Comparison of ENCODE assay signal across 41 mouse cellular contexts in genomic region chr2:84655864-84656263, GRCm38 (mm10). TPM values are rescaled to one million over a fixed set of nuclear protein-coding genes. Genes with fewer than 3 reads are reported as not detected.
A peak's percentile ranks its signal among the peaks of the same experiment; 100 is the strongest.
DNase-seq lines count a peak whose midpoint lies in the region; ATAC-seq and TF ChIP-seq lines count a peak whose summit lies in the region.
"Had no signal": no experiment of that assay in that cellular context is flagged by ENCODE, and none has a peak within 500 bp of the region (broad histone marks: within the 10 kb centered on the region; RNA-seq: fewer than 3 reads in every experiment).

No protein-coding gene starts in this region.

- H3K4me2 ChIP-seq in hindbrain, postnatal 0 days (ENCODE audit: low read depth, low read length): no peak overlapping the region
- H3K4me2 ChIP-seq: forebrain, embryonic 15.5 days; heart, embryonic 15.5 days; hindbrain, embryonic 13.5 days; liver, embryonic 12.5 days; neural tube, embryonic 15.5 days had no signal

- no peak overlapping the region for H3K27ac ChIP-seq in hindbrain, postnatal 0 days
- H3K27ac ChIP-seq: forebrain, embryonic 15.5 days; heart, embryonic 10.5 days; heart, embryonic 15.5 days; hindbrain, embryonic 13.5 days; left cerebral cortex, adult 2 months; liver, embryonic 12.5 days; neural tube, embryonic 15.5 days had no signal

- no peak overlapping the region for H3K9ac ChIP-seq in hindbrain, postnatal 0 days (replicated peaks; ENCODE audit: low read length)
- H3K9ac ChIP-seq: forebrain, embryonic 15.5 days; heart, embryonic 15.5 days; hindbrain, embryonic 13.5 days; liver, embryonic 12.5 days; liver, postnatal 0 days; neural tube, embryonic 15.5 days had no signal

- ATAC-seq in common myeloid progenitor, adult 5-6 weeks (replicated peaks; ENCODE audit: low read depth, poor library complexity, severe bottlenecking): peak; percentile 76
- peak; percentile 84 for ATAC-seq in megakaryocyte progenitor cell, adult 5-6 weeks (replicated peaks; ENCODE audit: poor library complexity)
- ATAC-seq in hindbrain, postnatal 0 days: no peak
- ATAC-seq: activated CD4-positive, CD25-positive, alpha-beta regulatory T cell, adult 4 months; CD4-positive, CD25-positive, alpha-beta regulatory T cell, adult 4 months; forebrain, embryonic 15.5 days; liver, embryonic 12.5 days; liver, postnatal 0 days had no signal

- peak; percentile 74 for DNase-seq in heart, adult 11 months
- DNase-seq in heart, postnatal 14 days: no peak
- DNase-seq in hindbrain, postnatal 0 days (ENCODE audit: low spot score): no peak
- DNase-seq in urinary bladder, postnatal 4 days (ENCODE audit: low spot score in 2 of 2): no peak
- DNase-seq in urinary bladder, postnatal 10 days (ENCODE audit: low spot score): no peak
- DNase-seq: adrenal gland, adult 2 months; adrenal gland, postnatal 36 days; cerebellum, adult 2 months; cerebellum, postnatal 14 days; gastrocnemius, postnatal 10 days; heart, postnatal 36 days; kidney, adult 11 months; kidney, postnatal 14 days; liver, postnatal 0 days; lung, postnatal 36 days; midbrain, embryonic 14.5 days; right cerebral cortex, adult 18-20 months; spleen, adult 18-20 months; thymus, postnatal 4 days had no signal

- TF ChIP-seq CTCF in hindbrain, postnatal 0 days (IDR thresholded peaks at IDR 0.05; ENCODE audit: low read depth): no peak

- WGBS in hindbrain, postnatal 0 days: 85% methylated on average over 1 of the region's 1 CpGs

- H3K36me3 ChIP-seq in hindbrain, postnatal 0 days (ENCODE audit: insufficient read depth, low read length): no peaks in the 10 kb centered on the region
- H3K36me3 ChIP-seq: forebrain, embryonic 15.5 days; heart, embryonic 10.5 days; heart, embryonic 15.5 days; hindbrain, embryonic 13.5 days; liver, embryonic 12.5 days; neural tube, embryonic 15.5 days had no signal

- no peaks in the 10 kb centered on the region for H3K4me1 ChIP-seq in hindbrain, postnatal 0 days (ENCODE audit: insufficient read depth, low read length)
- H3K4me1 ChIP-seq: heart, embryonic 15.5 days; hindbrain, embryonic 13.5 days; neural tube, embryonic 15.5 days had no signal

- H3K9me3 ChIP-seq in hindbrain, postnatal 0 days (ENCODE audit: low read length): no peaks in the 10 kb centered on the region
- H3K9me3 ChIP-seq: forebrain, embryonic 15.5 days; heart, embryonic 10.5 days; heart, embryonic 15.5 days; hindbrain, embryonic 13.5 days; liver, embryonic 12.5 days; neural tube, embryonic 15.5 days had no signal

- no peaks in the 10 kb centered on the region for H3K27me3 ChIP-seq in hindbrain, postnatal 0 days (ENCODE audit: insufficient read depth, low read length)
- H3K27me3 ChIP-seq: forebrain, embryonic 15.5 days; heart, embryonic 15.5 days; hindbrain, embryonic 13.5 days; liver, embryonic 12.5 days; neural tube, embryonic 15.5 days had no signal

- intact Hi-C loops in heart, postnatal 14 days (cut with DNase I): no loop called here

- no peak overlapping the region for H3K4me3 ChIP-seq in hindbrain, postnatal 0 days (ENCODE audit: low read length)
- H3K4me3 ChIP-seq: forebrain, embryonic 15.5 days; heart, embryonic 10.5 days; heart, embryonic 15.5 days; hindbrain, embryonic 13.5 days; left cerebral cortex, adult 2 months; liver, embryonic 12.5 days; neural tube, embryonic 15.5 days had no signal

RNA-seq across cellular contexts. Expression of gene Btbd18, which starts 3.0 kb away (rescaled TPM):
- total RNA-seq in heart, postnatal 14 days (2021): not detected
- total RNA-seq in common myeloid progenitor, adult 5-6 weeks (2017): 0.05 TPM in 1 of 2 replicates, not detected in the other
- not detected in 2 replicates for total RNA-seq in megakaryocyte progenitor cell, adult 5-6 weeks (2015)
- not detected in 2 replicates for total RNA-seq in megakaryocyte progenitor cell, adult 5-6 weeks (2017)
- not detected in 2 replicates for total RNA-seq in hindbrain, postnatal 0 days (2014; rRNA removed)
- 0.50 and 0.68 TPM in 2 replicates for polyA plus RNA-seq in hindbrain, postnatal 0 days (2015; fragmentation: Nextera tagmentation; extraction: Ambion mirVana)
- total RNA-seq: layer of hippocampus, adult 18-20 months; layer of hippocampus, postnatal 14 days; left cerebral cortex, adult 2 months; left cerebral cortex, postnatal 36 days had no signal
- polyA plus RNA-seq: cerebellum, adult 2 months; gonadal fat pad, adult 2 months; liver, postnatal 0 days had no signal

RNA-seq across cellular contexts. Expression of gene Ctnnd1, which starts 5.3 kb away (rescaled TPM):
- total RNA-seq in heart, postnatal 14 days (2021): 100 to 1,000 TPM in 1 of 2 experiments, 10 to 100 TPM in 1; 92.4 to 107 TPM
- total RNA-seq in common myeloid progenitor, adult 5-6 weeks (2017): 28.7 and 29.9 TPM in 2 replicates
- 21.2 and 26.8 TPM in 2 replicates for total RNA-seq in megakaryocyte progenitor cell, adult 5-6 weeks (2015)
- 18.4 and 27.5 TPM in 2 replicates for total RNA-seq in megakaryocyte progenitor cell, adult 5-6 weeks (2017)
- 75.7 and 86.5 TPM in 2 replicates for total RNA-seq in hindbrain, postnatal 0 days (2014; rRNA removed)
- polyA plus RNA-seq in hindbrain, postnatal 0 days (2015; fragmentation: Nextera tagmentation; extraction: Ambion mirVana): 12.7 and 15.8 TPM in 2 replicates

RNA-seq across cellular contexts. Expression of gene Selenoh, which starts 14.7 kb away (rescaled TPM):
- total RNA-seq in heart, postnatal 14 days (2021): 10 to 100 TPM; 31.4 to 32.8 TPM
- total RNA-seq in common myeloid progenitor, adult 5-6 weeks (2017): 74.6 and 105 TPM in 2 replicates
- total RNA-seq in megakaryocyte progenitor cell, adult 5-6 weeks (2015): 251 and 263 TPM in 2 replicates
- total RNA-seq in megakaryocyte progenitor cell, adult 5-6 weeks (2017): 122 and 127 TPM in 2 replicates
- 271 and 302 TPM in 2 replicates for total RNA-seq in hindbrain, postnatal 0 days (2014; rRNA removed)
- 247 and 248 TPM in 2 replicates for polyA plus RNA-seq in hindbrain, postnatal 0 days (2015; fragmentation: Nextera tagmentation; extraction: Ambion mirVana)

RNA-seq across cellular contexts. Expression of gene Gm28635, which starts 22.0 kb away (rescaled TPM):
- 10 to 100 TPM in 1 of 2 experiments, 1 to 10 TPM in 1; 4.3 to 11.7 TPM for total RNA-seq in heart, postnatal 14 days (2021)
- total RNA-seq in common myeloid progenitor, adult 5-6 weeks (2017): 6.6 TPM in 1 of 2 replicates, not detected in the other
- total RNA-seq in megakaryocyte progenitor cell, adult 5-6 weeks (2015): not detected in 2 replicates
- total RNA-seq in megakaryocyte progenitor cell, adult 5-6 weeks (2017): 0.44 TPM in 1 of 2 replicates, not detected in the other
- total RNA-seq in hindbrain, postnatal 0 days (2014; rRNA removed): not detected in 2 replicates
- polyA plus RNA-seq in hindbrain, postnatal 0 days (2015; fragmentation: Nextera tagmentation; extraction: Ambion mirVana): not detected in 2 replicates
- total RNA-seq: adrenal gland, adult 2 months; adrenal gland, postnatal 36 days; gastrocnemius, postnatal 10 days had no signal
- polyA plus RNA-seq: activated CD4-positive, CD25-positive, alpha-beta regulatory T cell, adult 4 months; adrenal gland, adult 2 months; CD4-positive, CD25-positive, alpha-beta regulatory T cell, adult 4 months; embryonic facial prominence, embryonic 11.5 days; forebrain, embryonic 15.5 days; gonadal fat pad, adult 2 months; heart, embryonic 10.5 days; heart, embryonic 15.5 days; hindbrain, embryonic 13.5 days; kidney, embryonic 14.5 days; limb, embryonic 14.5 days; liver, embryonic 12.5 days; liver, postnatal 0 days; lung, embryonic 16.5 days; midbrain, embryonic 14.5 days; neural tube, embryonic 15.5 days; stomach, embryonic 14.5 days; testis, adult 2 months; thymus, postnatal 0 days had no signal

RNA-seq across cellular contexts. Expression of gene Med19, which starts 22.3 kb away (rescaled TPM):
- total RNA-seq in heart, postnatal 14 days (2021): 10 to 100 TPM; 13.9 to 15.0 TPM
- total RNA-seq in common myeloid progenitor, adult 5-6 weeks (2017): 33.2 and 39.2 TPM in 2 replicates
- 30.8 and 40.2 TPM in 2 replicates for total RNA-seq in megakaryocyte progenitor cell, adult 5-6 weeks (2015)
- 21.4 and 26.4 TPM in 2 replicates for total RNA-seq in megakaryocyte progenitor cell, adult 5-6 weeks (2017)
- total RNA-seq in hindbrain, postnatal 0 days (2014; rRNA removed): 31.4 and 31.6 TPM in 2 replicates
- polyA plus RNA-seq in hindbrain, postnatal 0 days (2015; fragmentation: Nextera tagmentation; extraction: Ambion mirVana): 47.4 and 47.5 TPM in 2 replicates
